Mouse (Mus musculus) cerebellum, postnatal 25 days (tissue): ENCODE results near the gene Wbp4.
"Not testable (repeated sequence)": the region's sequence is repeated elsewhere in the genome, so short reads cannot be mapped to it uniquely, and the experiment has no call there.

Experiments
- DNase-seq, 2 experiments: peaks; one replicate each; pipeline ENCODE4 v3.0.0; 2021; ENCODE audit warnings: mixed read lengths in 2 of 2

The Wbp4 gene

DNA sequence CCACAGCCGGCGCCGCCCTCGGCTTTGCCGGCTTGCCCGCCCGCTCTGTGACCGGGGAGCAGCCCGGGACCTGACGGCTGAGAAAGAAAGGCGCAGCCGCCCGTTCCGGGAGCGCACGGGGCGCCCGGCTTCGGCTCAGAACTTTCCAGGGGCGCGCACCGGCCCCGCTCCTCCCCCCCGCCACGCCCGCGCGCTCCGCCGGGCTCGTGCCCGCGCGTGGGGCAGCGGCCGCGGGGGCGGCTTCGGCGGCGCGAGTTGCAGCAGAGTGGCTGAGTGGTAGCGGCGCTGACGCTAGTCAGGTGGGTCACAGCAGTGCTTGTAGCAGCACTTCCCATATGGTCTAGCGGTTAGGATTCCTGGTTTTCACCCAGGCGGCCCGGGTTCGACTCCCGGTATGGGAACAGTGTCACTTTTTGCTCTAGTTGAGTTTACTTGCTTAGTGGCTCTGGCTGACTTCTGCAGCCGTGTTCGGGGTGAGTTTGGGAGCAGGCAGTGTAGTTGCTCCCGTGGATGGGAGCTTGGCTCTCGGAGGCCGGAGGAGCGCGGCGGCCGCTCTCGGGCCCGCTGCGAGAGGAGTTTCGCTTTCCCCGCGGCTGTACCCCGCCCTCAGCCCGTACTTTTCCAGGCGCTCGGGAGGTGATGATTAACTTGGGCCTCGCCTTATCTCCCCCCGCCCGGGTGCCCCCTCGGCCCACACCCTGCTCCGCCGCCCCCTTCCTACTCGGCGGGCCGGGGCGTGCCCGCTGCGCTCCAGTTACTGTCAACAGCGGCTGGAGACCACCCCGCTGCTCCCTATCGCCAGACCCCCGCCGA is at the start of gene Wbp4:
TSS of gene Wbp4 (minus strand) at position 182 of the 813 bp plus-strand sequence.
- DNase-seq = peak; percentile 98 to 99

DNA sequence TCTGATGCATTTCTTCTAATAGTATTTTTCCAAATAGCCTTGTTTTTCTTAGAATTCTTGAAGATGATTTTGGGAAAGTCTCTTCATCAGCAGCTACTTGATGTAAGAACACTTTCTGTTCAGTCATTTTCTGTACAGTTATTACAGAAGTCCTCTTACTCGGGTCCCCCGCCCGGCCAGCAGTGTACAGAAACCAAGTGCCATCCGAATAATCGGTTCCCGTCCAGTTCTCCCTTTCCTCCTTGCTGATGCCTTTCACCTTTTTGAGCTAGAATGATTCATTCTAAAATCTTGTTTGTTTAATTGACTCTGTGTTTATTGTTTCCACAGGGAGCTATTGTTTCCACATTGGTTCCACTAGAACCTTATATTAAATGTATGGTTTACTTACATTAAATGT is 49.4 kb upstream of the Wbp4 start:
- DNase-seq = no peak

DNA sequence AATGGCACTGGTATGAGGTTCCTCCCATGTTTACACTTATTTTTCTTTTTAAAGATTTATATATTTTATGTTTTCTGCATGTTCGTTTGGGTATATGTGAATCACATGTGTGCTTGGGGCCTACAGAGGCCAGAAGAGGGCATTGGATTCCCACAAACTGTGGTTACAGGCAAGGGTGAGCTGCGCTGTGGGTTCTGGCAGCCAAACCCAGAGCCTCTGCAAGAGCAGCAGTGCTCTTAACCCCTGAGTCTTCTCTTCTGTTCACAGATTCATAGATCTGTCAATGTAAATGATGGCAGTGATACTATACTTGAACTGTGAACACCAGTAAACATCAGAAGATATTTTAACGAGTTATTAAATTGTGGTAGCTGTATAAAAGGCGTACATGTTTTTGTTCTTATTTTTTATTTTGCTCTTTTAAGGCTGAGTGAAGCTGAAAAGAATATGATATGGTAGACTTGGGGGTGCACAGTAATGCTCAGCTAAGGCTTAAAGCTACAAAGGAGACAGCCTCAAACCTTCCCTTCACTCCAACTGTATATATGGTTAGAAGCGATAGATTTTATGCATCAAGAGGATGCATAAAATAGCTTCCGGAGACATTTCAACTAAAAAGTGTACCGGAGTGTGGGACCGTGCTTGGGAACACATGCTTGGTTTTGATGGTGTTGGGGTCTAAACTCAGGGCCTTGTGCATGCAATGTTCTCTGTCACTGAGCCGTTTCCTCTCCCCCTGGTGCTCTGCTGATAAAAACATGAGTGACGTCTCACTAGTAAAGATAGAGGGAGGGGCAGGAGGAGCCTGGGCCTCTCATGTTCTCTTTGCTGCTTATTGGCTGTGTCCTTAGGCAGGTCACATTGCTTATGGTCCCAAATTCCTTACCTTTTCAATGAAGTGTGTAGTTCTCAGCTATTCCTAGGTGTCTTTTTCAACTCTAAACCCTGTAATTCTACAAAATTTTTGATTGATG is 48.5 kb upstream of the Wbp4 start:
- no peak for DNase-seq

DNA sequence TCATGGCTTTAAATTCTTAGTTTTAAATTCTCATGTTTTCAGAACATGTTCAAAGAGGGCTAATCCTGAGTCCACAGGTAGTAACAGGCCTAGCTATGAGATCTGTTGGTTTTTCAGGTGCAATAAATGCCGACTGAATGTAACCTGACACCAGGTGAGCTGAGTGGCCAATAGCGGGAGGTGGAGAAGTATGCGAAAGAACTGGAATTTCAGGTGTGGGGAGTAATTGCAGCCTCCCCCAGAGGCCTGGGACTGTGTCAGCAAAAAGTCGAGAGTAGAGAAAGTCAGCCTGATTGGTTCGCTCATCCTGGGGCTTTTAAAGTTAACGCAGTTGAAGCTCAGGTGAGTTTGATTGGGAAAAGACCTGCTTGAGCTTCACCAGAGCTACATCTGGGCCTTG is 46.4 kb upstream of the Wbp4 start:
- no peak for DNase-seq

DNA sequence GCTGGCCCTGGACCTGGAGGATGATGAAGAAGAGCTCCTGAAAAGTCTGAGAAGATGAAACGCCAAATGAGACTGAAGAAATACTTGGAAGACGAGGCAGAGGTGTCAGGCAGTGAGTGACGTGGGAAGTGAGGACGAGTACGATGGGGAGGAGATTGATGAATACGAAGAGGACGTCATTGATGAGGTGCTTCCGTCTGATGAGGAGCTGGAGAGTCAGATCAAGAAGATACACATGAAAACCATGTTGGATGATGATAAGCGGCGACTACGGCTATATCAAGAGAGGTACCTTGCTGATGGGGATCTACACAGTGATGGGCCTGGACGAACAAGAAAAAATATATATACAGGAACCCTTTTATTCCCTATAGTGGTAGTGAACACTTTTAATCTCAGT is 44.8 kb upstream of the Wbp4 start:
- not testable (repeated sequence) for DNase-seq

DNA sequence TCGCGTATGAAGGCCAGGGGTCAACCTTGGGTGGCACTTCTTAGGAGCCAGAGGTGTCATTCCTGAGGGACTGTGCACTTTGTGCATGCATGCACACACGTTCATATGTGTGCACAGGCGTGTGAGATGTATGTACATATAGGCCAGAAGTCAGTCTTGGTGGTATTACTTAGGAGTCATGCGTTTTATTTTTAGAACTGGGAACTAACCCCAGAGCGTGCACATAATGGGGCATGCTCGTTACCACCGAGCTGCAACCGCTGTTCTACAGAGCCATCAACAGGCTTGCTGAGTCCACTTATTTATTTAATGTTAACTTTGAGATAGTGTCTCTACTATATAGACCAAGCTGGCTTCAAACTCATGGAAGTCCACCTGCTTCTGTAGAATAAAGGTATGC is 41.1 kb upstream of the Wbp4 start:
- no peak for DNase-seq

DNA sequence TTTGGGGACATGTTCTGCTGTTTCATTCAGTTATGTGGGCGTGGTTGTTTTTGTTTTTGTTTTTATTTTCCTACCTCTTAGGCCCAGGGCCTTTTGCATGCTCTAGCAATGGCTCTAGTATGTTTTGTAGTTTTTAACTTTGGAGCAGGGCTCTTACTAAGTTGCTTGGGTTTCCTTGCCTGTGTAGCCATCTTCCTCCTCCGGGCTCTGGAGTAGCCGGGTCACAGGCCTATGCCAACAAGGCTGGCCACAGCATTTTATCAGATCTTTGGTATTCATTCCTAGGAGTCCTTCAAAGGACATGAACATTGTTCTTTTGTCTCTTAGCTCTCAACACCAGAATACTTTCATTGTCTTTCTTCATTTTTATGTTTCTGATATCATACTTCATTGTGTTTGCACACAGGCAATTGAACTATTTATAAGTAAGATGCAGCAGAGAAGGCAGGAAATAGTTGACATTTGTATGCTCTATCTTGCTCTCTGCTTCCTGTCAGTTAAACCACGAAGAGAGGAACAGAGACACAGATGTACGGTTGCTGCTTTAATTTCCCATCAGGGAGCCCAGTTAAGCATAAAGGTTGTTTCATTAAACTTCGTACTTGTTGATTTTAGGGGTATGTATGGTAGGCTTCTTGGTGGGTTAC is 40.3 kb upstream of the Wbp4 start:
- DNase-seq = no peak

DNA sequence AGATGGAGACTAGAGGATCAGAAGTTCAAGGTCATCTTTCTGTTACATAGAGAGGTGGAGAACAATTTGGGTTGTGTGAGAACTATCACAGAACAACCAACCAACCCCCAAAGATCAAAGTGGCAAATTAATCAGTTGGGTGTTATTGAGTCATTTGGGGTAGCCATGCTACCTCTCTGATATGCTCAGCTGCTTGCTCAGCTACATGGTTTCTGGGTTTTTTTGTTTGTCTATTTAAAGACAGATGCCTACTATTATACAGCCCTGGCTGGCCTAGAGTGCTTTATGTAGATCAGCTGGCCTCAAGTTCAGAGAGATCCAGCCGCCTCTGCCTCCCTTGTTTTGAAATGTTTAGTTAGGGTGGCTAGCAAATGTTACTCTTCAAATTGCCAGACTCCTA is 39.7 kb upstream of the Wbp4 start:
- no peak for DNase-seq

DNA sequence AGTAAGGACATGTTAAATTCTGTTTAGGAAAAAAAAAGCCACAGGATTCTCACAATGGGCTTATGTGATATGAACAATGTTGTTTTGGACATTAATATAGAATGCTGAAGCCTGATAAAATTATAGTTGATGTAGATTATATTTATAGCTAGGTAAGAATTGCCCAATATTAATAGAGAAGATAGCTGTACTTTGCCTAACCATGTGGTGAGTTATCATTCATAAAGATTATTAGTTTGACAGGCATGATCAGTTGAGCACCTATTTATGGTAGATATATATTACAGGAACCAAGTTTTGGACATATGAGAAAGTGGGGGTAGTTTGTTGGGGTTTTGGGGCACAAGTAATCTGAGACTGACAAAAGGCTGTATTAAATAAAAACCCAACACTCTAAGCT is 39.3 kb upstream of the Wbp4 start:
- DNase-seq = no peak

DNA sequence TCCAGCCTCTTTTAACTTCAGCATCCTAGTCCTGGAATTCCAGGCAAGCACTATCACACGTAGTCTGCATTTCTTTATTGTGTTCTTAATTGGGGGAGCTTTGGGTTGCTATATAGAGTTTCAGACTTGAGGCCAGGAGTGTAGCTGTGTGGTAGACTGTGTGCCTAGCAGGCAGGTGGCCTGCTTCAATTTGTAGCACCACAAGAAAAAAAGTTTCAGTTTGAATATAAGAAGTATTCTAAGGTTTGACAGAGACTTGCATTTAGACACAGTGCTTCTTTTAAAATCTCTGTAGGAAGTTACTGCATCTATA is 38.3 kb upstream of the Wbp4 start:
- DNase-seq = no peak

DNA sequence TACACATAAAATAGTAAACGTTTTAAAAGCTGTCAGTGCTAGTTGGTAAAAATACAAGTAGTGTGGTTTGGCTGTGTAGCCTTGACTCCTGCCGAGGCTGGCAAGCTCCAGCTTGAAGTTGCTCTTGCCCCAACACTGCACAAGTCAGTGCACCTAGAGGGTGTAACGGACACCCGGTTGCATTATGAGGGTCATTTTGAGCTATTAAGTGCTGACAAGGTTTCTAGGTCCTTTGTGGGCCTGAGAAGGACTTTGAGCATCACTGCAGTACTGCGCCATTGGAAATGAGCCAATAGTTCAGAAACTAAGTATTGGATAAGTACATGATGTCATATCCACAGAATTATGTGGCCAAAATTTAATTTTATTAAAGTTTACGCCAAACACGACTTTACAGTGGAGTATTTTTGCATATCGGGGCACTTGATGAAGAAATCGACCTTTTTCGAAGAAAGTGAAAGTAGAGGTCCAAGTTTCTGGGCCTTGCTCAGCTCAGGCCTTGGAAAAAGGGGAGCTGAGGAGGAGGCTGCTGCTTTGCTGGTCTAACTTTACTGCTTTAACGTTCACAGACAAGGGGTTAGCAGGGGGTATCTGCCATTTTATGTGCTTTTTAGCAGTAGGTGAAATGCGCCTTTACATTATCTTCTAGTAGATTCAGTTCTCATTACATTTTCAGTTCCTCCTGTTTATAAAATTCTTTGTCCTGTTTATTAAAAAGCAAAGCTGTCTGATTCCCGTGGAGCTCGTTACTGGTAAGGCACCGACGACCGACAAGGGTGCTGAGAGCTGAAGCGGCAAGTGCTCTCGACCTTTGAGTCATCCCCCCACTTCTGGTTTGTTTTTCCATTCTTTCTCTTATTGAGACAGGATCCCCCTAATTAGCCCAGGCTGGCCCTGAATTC is 37.7 kb upstream of the Wbp4 start:
- DNase-seq = no peak

DNA sequence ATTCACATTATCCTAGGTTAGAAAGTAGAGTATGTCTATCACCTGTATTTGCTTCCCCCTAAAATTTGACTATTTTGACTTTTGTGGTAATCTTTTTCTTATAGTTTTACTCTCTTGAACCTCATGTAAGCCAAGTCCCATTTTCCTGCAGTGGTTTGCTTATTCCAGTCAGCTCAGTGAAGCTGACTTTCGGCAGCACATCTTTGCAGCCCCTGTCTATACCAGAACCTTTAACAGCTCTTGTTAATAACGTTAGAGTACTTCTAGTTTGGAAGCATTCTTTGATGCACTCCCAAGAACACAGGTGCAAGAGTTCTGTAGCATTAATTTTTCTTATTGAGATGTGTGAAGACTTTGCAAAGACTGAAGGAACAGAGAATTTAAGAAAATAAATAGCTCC is 36.8 kb upstream of the Wbp4 start:
- DNase-seq = no peak

DNA sequence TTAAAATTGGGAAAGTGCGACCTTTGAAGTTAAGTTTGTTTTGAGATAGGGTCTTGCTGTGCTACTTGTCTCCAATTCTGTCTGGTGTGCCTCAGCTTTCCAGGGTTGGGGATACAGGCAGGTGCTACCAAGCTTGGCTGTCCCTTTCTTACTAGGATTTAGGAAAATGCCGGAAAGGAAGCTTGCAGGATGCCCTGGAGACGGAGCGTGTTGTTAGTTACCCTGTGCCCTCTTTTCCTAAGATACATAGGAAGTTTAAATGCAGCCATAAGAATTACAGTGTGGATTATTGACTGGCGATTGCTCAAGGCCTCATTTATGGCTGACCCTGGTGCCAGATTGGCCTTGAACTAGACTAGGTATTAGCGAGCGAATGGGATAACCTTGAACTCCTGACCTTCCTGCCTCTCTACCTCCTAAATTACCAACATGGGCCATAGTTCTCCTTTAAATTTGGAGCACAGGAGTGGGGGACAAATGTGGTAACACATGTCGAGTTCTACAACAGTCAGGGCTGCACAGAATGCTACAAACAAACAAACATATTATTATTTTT is 35.9 kb upstream of the Wbp4 start:
- DNase-seq = no peak

DNA sequence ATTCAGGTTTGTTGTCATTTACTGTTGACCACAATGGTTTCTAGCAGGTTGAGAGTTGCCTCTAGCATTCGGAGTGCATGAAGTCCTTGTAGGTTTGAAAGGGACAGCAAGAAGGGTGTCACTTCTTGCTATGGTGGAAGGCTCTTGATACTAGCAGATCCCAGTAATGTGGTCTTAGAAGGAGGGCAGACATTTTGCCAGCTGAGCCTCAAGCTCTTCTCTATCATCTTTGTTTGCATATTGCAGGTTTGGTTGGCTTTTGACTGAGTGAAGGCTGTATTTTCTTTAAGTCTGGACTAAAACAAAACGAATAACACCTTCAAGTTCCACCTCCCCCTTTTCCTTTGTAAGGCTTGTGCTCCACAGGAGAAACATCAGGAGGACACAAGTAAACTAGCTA is 35.4 kb upstream of the Wbp4 start:
- DNase-seq = no peak

DNA sequence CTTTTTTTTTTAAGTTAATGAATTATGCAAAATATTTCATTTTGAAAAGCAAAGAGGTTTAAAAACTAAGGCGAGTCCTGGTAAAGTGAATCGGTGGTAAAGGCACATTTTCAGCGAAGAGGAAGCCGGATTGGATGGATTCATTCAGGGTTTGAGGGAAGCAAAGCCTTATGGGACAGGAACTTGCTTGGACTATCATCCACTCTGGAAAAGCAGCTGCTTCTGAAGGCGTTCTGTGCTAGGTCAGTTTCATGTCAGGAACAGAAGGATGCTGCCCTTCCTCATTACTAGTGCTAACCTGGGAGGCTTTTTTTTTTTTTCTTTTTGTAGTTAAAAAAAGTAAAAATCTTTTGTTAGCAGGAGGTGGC is 34.9 kb upstream of the Wbp4 start:
- DNase-seq = no peak

DNA sequence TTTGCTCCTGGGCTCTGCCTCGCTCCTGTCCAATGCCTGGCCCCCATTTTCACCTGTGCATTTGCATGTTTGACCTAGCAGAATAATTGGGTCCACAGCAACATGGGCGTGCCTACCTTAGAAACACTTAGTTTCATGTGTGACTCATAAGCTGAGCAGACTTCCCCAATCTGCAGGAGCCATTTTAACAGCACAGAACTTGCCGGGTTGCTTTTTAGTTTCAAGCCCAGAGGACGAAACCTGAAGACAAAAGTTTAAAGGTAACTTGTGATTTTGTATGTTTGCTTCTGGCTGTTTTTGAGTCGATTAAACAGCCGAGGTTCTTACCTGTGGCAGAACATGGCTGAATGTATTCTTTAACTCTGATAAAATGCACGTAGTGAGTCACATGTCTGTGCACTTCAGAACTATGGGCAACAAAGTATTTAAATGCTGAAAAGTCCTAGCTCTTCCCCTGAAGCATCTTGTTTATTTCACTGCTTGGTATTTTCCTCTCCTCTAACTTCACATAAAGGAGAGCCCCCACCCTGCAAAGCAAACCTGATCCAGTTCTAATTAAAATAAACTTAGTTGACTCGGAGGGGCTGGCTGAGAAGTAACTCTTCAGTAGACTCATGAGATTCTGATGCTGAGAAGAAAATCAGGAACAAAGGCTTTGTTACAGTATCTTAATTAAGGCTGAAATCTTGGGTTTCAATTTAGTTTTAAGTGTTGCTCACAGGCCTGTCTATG is 34.4 kb upstream of the Wbp4 start:
- no peak for DNase-seq

DNA sequence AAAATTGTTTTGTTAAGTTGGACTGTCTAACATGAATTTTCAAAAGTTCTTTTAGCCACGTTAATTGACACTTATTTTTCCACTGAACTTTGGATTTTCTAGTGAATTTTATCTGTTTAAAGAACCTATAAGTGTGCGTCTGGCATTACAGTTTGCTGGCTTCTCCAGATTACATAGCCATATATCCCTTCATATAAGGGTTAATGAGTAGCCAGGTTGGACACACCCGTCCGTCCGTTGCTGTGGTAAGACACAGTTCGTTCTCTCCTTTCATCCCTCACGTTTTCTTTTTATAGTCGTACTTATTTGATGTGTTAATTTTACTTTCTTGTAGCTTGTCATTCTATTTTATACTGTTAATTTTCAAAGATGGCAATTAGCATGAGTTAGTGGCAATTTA is 33.8 kb upstream of the Wbp4 start:
- DNase-seq = no peak

DNA sequence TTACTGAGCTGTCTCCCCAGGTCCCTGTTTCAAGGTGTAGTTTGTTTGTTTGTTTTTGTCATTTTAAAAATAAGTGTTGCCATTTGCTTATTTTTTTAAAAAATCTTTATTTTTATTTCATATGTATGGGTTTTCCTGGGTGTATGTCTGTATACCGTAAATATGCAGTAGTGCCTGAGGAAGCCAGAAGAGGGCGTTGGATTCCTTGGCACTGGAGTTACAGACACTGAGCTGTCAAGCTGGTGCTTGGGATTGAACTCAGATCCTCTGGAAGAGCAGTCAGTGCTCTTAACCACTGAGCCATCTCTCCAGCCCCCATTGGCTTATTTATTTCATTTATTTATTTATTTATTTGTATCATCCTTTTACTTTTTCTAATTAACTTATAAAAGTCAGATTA is 32.6 kb upstream of the Wbp4 start:
- DNase-seq = no peak

DNA sequence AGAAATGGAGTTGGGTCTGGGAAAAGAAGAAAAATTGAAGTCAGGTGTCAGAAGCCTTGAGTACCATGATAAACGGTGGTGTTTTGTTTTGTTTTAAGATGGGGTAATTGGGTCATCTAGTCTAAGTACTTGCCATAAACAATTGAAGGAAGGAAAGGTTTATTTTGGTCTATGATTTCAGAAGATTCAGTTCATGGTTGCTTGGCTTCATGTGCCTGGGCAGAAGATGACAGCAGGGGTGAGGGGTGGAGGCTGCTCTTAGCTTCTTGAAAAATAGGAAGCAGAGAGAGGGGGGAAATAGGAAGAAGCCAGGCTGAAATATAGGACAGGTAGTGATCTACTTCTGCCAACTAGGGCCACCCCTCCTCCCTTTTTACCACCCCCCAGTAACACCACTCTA is 30.2 kb upstream of the Wbp4 start:
- DNase-seq = no peak

DNA sequence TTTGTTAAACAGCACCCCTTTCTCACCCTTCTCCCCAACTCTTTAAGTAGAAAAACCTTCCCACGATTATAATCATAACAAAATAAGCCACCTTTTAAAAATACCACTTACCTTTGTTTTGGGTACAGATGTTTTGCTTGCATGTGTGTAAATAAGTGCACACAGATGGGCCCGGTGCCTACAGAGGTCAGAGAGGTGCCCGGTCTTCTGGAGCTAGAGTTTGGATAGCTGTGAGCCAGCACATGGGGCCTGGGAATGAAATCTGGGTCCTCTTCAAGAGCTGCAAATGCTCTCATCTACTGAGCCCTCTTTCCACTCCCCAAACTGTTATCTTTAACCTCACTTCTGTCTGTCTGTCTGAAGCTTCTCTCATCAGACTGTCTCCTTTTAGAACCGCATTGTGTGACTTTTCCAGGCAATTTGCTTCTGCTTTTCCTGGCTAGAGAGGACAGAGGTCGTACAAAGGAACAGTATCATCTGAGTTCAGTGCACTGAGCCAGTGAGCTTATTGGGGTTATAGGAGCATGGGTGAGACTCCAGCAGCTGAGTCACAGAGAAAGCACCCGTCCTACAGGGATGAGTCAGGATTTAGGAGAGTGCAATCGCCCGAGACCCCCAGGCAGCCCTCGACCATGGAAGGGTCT is 27.5 kb upstream of the Wbp4 start:
- no peak for DNase-seq

DNA sequence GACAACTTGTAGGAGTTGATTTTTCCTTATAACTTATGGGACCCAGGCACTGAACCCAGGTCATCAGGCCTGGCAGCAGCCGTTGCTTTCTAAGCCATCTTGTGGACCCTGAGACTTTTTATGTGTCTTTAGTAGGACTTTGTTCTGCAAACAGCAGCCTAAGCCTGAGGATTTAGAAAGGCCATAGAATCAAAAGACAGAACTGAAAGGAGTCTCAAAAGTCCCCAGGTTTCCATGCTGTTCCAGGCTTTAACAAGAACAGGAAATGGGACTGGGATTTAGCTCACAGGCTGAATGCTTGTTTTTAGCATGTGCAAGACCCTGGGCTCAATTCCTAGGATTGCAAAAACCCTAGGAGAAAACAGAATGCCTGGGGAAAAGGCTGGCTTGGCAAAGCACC is 26.5 kb upstream of the Wbp4 start:
- DNase-seq = no peak
